Mouse (Mus musculus) embryonic facial prominence, embryonic 14.5 days (tissue): ENCODE measurements at regions not wholly inside any gene's neighbourhood (a gene's known extent, or its start where the extent isn't known, plus 50 kb on each side); places are given as distances from the start of the nearest gene placed in this dataset.

Experiments
- ATAC-seq: fragments of 200-750 bp; cut with Nextera tagmentation; 2 replicates; pipeline ENCODE4 v1.8.0; 2017; ENCODE audit warnings: low read depth, moderate number of reproducible peaks, moderate TSS enrichment
- DNase-seq: peaks from one replicate; pipeline ENCODE4 v3.0.0-alpha.2; 2015; ENCODE audit warnings: low spot score
- H3K27ac ChIP-seq: fragments of 300-500 bp; sonication (generic); replicated peaks from 2 replicates; pipeline ENCODE4 v1.5.1; 2014; ENCODE audit warnings: low read depth, mild to moderate bottlenecking, low read length, moderate library complexity
- H3K27me3 ChIP-seq: fragments of 300-500 bp; sonication (generic); replicated peaks from 2 replicates; pipeline ENCODE4 v1.6.1; 2014; ENCODE audit warnings: low read length; ENCODE audit not compliant: control insufficient read depth, insufficient read depth
- H3K36me3 ChIP-seq: fragments of 300-500 bp; sonication (generic); 2 replicates; pipeline ENCODE4 v1.6.1; 2014; ENCODE audit warnings: low read length, mixed read lengths; ENCODE audit not compliant: control insufficient read depth, insufficient read depth
- H3K4me1 ChIP-seq: fragments of 300-500 bp; sonication (generic); 2 replicates; pipeline ENCODE4 v1.6.1; 2014; ENCODE audit warnings: antibody characterized with exemption, low read length; ENCODE audit not compliant: control insufficient read depth, insufficient read depth
- H3K4me2 ChIP-seq: fragments of 300-500 bp; sonication (generic); 2 replicates; pipeline ENCODE4 v1.6.1; 2014; ENCODE audit warnings: low read depth, mild to moderate bottlenecking, low read length, moderate library complexity, mixed read lengths
- H3K4me3 ChIP-seq: fragments of 300-500 bp; sonication (generic); 2 replicates; pipeline ENCODE4 v1.5.1; 2014; ENCODE audit warnings: low read depth, mild to moderate bottlenecking, low read length
- H3K9ac ChIP-seq: fragments of 300-500 bp; sonication (generic); 2 replicates; pipeline ENCODE4 v1.6.1; 2014; ENCODE audit warnings: low read depth, mild to moderate bottlenecking, low read length, moderate library complexity, mixed read lengths
- H3K9me3 ChIP-seq: fragments of 300-500 bp; sonication (generic); 2 replicates; pipeline ENCODE4 v1.6.1; 2016; ENCODE audit warnings: low read length; ENCODE audit not compliant: control insufficient read depth
- WGBS: fragments of 180-500 bp; shearing (Covaris S2); extraction: QIAGEN DNeasy Blood & Tissue Kit; methylation state at CpG from one replicate; pipeline ENCODE4 v1.1.7; 2014; 5-methylcytosine and 5-hydroxymethylcytosine counted together

DNA sequence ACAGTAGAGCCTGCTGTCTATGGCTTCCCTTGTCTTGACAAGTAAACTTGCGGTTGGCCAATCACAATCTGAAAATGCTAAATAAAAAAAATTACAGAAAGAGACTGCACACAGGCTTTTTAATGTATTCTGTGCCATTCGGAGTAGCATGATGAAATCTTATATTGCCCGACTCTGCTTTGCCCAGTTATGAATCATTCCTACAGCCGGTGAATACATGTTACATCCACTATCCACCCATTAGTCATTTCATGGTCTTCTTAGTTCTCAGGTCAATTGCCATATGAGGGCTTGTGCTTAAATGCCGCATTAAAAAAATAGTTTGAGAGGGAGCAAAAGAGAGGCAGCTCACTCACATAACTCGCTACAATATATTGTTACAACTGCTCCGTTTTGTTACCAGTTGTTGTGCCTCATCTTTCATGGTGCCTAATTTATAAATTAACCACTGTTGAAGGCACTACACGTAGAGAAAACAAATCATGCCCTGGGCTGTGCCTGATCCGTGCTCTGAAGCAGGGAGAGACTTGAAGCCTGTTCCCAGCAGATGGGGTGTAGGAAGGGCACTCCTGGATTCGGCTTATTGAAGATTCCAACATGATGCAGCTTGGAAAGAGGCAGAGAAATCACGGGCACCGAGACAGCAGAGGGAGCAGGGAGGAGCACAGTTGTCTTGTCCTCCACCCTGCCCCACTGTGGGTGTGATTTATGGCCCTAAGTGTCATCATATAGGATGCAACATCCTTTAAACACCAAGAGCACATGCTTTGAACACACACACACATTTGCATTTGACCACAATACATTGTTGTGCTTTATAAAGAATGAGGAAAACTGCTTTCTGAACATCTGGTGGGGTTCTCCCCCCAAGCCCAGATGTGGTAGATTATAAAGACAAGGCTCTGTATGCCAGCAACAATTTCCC lies 427.0 kb upstream of the Zmiz1 start:
- Histone ChIP-seq H3K9me3 (no peaks in the 10 kb centered on the region), H3K27me3 (no peaks in the 10 kb centered on the region), H3K4me2 (no peak overlapping the region), H3K9ac (no peak overlapping the region), H3K27ac (peak overlapping the region; percentile 53), H3K36me3 (no peaks in the 10 kb centered on the region), H3K4me1 (peaks cover 11% of the 10 kb centered on the region; the same call in 1 of the 2 replicates), H3K4me3 (no peak overlapping the region)
- peak; percentile 64 for DNase-seq
- WGBS: 49% methylated on average over 12 of the region's 12 CpGs
- 0 out of 2 replicates have a peak, but pooled peaks have one; percentile 44 for ATAC-seq

DNA sequence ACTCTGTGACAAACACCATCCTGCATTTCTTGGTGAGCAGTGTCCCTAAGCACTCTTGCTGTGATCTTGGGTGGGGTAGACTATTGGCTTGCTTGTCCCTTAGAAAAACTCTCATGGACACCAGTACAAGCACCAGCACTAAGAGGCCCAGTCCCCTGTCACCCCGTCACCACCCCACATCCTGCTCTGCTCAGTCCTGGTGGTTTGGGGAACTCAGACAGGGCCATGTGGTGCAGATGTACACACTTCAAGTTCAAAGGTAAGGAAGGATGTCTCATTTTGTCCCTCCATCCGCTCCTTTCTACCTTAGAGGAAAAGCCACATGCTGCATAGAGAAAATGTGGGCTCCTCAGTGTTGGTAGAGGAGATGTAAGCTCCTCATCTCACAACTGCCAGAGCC lies 426.1 kb upstream of the Zmiz1 start:
- H3K4me3 ChIP-seq: no peak overlapping the region
- H3K9ac ChIP-seq: no peak overlapping the region
- H3K9me3 ChIP-seq: no peaks in the 10 kb centered on the region
- H3K36me3 ChIP-seq: no peaks in the 10 kb centered on the region
- peaks cover 11% of the 10 kb centered on the region; the same call in 1 of the 2 replicates for H3K4me1 ChIP-seq
- H3K4me2 ChIP-seq: no peak overlapping the region
- 81% methylated on average over 2 of the region's 2 CpGs for WGBS
- no peak for ATAC-seq
- DNase-seq: no peak
- H3K27ac ChIP-seq: peak overlapping the region; percentile 53
- no peaks in the 10 kb centered on the region for H3K27me3 ChIP-seq

DNA sequence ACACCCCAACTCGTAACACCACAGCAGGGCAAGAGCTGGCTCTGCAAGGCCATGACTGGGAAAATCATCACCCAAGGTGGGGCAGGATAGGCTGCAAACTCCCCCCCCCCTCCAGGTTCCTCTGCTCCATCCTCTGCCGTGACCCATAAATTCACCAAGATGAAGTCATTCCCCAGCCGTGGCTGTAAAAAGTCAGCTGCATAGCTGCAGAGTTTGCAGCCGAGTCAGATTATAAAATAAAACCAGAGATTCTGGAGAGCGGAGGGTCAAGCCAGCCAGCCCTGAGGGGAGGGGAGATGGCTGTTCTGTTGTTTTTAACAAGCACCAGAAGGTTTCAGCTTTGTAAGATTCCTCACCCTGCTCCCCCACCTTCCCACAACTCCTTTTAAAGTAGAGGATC lies 416.7 kb upstream of the Zmiz1 start:
- DNase-seq: peak; percentile 72
- no peak overlapping the region for H3K9ac ChIP-seq
- H3K9me3 ChIP-seq: no peaks in the 10 kb centered on the region
- peak; percentile 66; the same call in 1 of the 2 replicates for ATAC-seq
- H3K27me3 ChIP-seq: no peaks in the 10 kb centered on the region
- H3K27ac ChIP-seq: peak overlapping the region; percentile 77
- H3K4me3 ChIP-seq: no peak overlapping the region
- H3K4me2 ChIP-seq: peak overlapping the region; percentile 14; the same call in 1 of the 2 replicates
- WGBS: 13% methylated on average over 5 of the region's 5 CpGs
- H3K36me3 ChIP-seq: no peaks in the 10 kb centered on the region
- H3K4me1 ChIP-seq: peaks cover 36% of the 10 kb centered on the region

DNA sequence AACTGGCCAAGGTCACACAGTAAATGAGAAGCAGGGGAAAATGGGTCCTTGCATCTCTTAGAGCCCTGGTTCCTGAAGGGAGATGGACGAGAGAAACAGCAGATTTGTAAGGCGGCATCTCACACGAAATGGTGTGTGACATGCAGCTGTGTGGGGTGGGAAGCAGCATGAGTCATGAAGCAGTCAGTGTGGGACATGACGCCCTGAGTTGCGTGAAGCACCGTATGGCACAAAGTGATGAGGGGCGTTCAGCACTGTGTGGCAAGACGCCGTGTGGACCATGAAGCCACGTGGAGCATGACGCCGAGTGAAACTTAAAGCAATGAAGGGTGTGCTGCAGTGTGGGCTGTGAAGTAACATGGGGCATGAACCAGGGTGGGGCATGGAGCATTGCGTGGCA lies 414.9 kb upstream of the Zmiz1 start:
- WGBS: 95% methylated on average over 13 of the region's 13 CpGs
- Histone ChIP-seq H3K27ac (peak overlapping the region; percentile 56; the same call in 1 of the 2 replicates), H3K4me1 (peaks cover 36% of the 10 kb centered on the region)

DNA sequence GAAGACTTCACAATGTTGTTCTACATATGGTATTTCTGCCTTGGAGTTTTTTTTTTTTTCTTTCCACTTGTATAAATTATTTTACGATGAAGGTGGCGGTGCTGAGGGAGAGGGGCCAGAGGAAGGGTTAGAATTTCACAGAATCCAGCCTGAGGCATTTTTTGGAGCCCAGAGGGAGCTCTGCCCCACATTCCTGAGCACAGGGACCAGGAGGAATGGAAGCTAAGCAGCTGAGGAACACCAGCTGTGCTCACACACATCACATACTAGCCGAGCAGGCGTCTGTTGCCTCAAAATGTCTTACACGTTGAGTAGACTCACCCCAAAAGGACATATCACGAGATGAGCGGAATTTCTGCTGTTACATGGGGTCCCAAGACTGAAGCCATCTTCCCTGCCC lies 414.1 kb upstream of the Zmiz1 start:
- H3K36me3 ChIP-seq: no peaks in the 10 kb centered on the region
- ATAC-seq (peak; percentile 58; the same call in 1 of the 2 replicates), DNase-seq (peak; percentile 81)
- H3K4me2 ChIP-seq: no peak overlapping the region
- peak overlapping the region; percentile 56 for H3K27ac ChIP-seq
- no peaks in the 10 kb centered on the region for H3K9me3 ChIP-seq
- H3K4me1 ChIP-seq: peaks cover 33% of the 10 kb centered on the region
- 24% methylated on average over 7 of the region's 7 CpGs for WGBS
- no peak overlapping the region for H3K4me3 ChIP-seq
- H3K27me3 ChIP-seq: no peaks in the 10 kb centered on the region
- no peak overlapping the region; the same call in 1 of the 2 replicates for H3K9ac ChIP-seq

More for the DNA sequence above, 414.9 kb upstream of the Zmiz1 start:
- H3K4me2 ChIP-seq: no peak overlapping the region
- no peak overlapping the region for H3K9ac ChIP-seq
- no peak overlapping the region for H3K4me3 ChIP-seq
- DNase-seq: no peak
- H3K27me3 ChIP-seq: no peaks in the 10 kb centered on the region
- no peaks in the 10 kb centered on the region for H3K36me3 ChIP-seq
- H3K9me3 ChIP-seq: no peaks in the 10 kb centered on the region
- no peak for ATAC-seq

DNA sequence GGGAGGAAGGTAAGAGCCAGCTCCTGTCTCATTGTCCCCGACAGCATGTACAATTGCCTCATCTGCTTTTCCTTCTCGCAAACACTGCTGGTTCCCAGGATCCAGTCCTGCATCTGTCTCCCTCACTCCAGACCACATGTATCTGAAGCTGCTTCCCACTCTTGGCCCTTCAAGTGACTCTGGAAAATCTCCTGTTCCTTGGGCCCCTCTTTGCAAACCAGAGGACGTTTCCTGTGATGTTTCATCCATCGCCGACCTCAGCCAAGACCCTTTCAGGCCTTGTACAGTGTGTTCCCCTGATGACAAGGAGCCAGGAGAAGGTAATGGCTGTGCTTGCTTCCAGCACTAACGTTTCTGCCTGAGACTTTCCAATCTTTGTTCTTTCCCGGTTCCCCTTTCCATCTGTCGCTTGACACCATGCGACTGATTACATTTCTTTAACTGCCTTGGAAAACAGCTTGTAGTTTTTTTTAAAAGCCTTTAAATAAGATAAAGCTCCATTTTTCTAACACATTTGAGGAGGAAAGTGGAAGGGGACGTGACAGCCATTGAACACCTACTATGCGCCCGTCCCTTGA lies 408.2 kb upstream of the Zmiz1 start:
- Histone ChIP-seq H3K9ac (no peak overlapping the region), H3K36me3 (no peaks in the 10 kb centered on the region), H3K27ac (0 out of 2 replicates have a peak overlapping the region, but pooled peaks have one; percentile 39), H3K9me3 (no peaks in the 10 kb centered on the region), H3K4me1 (peaks cover 19% of the 10 kb centered on the region), H3K4me2 (no peak overlapping the region), H3K27me3 (no peaks in the 10 kb centered on the region), H3K4me3 (no peak overlapping the region)
- no peak for ATAC-seq
- DNase-seq: peak; percentile 59
- WGBS: 56% methylated on average over 12 of the region's 12 CpGs

DNA sequence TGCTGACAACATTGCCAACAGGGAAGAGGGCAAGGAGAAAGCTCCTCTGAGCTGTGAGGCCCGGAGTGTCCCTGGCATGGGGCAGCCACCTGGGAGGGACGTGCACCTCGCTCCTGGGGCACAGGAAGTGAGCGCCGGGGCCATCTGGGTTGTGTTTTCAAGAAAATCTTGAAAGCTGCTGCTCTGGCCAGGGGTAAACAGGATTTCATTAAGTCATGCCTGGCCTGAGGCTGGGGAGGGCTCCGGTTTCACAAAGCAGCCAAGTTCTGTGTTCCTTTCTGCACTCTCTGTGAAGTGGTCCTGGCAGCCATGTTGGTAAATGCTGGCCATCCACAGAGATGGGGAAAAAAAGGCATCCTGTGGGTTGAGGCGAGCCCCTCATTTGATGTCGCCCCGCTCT lies 406.8 kb upstream of the Zmiz1 start:
- no peaks in the 10 kb centered on the region for H3K36me3 ChIP-seq
- H3K4me2 ChIP-seq: no peak overlapping the region
- H3K4me3 ChIP-seq: no peak overlapping the region
- WGBS: 27% methylated on average over 9 of the region's 9 CpGs
- peaks cover 19% of the 10 kb centered on the region for H3K4me1 ChIP-seq
- DNase-seq (peak; percentile 70), ATAC-seq (peak; percentile 83)
- H3K9ac ChIP-seq: peak overlapping the region; percentile 31; the same call in 1 of the 2 replicates
- no peaks in the 10 kb centered on the region for H3K9me3 ChIP-seq
- H3K27me3 ChIP-seq: no peaks in the 10 kb centered on the region
- peak overlapping the region; percentile 48 for H3K27ac ChIP-seq

DNA sequence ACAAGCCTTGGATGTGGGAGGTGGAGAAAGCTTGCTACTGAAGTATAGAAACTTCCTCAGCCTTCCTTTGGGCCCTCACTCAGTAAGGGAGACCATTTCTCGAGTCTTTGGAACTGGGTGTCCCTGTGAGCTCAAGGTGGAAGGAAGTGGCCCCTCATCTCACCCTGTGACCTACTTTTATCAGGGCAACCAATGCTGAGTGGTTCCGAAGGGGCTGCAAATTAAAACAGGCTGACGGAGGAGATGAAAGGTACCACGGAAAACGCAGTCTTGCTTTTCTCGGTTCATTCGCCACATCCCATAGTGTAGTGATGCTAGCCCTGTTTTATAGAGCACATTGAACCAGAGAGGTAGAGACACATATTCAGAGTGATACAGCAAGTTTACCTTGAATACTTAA lies 399.6 kb upstream of the Zmiz1 start:
- Histone ChIP-seq H3K9me3 (no peaks in the 10 kb centered on the region), H3K36me3 (no peaks in the 10 kb centered on the region), H3K4me3 (no peak overlapping the region), H3K27me3 (no peaks in the 10 kb centered on the region), H3K4me2 (no peak overlapping the region), H3K9ac (no peak overlapping the region), H3K27ac (no peak overlapping the region), H3K4me1 (peaks cover 12% of the 10 kb centered on the region)
- ATAC-seq (no peak), DNase-seq (no peak)
- WGBS: 48% methylated on average over 7 of the region's 7 CpGs
